8 mouse cellular contexts compared by ENCODE assay signal in the genomic region with DNA sequence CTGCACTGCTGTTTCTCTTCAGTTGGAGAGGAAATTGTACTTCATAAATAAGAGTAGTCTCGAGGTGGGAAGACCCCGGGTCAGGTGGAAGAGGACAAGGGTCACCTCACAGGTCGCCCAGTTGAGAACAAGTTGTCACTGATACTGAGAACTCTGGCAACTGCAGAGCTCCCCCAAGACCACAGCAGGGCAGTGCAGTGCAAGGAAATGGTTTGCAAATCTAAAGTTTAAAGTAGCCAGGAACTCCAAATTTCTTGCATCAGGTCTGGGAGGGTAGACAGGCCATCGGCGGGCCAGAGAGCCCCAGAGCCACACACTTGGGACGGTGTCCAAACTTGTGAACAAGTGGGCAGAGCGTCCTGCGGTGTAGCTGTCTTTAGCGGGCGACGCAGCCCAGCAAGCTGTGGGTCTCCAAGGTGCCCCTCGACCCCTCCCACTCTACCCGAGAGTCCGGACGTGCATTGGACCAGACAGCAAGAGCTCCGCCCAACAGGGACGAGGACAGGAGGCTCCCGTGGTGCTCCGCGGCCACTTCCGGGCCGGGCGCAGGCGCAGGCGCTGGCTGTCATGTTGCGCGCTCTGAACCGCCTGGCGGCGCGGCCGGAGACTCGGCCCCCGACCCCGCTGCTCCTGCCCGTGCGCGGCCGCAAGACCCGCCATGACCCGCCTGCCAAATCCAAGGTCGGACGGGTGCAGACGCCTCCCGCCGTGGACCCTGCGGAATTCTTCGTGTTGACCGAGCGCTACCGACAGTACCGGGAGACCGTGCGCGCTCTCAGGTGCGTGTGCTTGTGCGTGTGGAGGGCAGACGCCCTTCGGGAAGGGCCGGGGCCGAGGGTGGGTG. TPM values are rescaled to one million over a fixed set of nuclear protein-coding genes. Genes with fewer than 3 reads are reported as not detected.
DNase-seq lines count a peak whose midpoint lies in the region; ATAC-seq and TF ChIP-seq lines count a peak whose summit lies in the region.

A gene (plus strand): TSS at position 531 of the 844 bp plus-strand sequence.

- H3K27ac ChIP-seq in forebrain, embryonic 16.5 days (ENCODE audit: low read length): peak within 1 kb of the TSS; percentile 45; the same call in 1 of the 2 replicates
- H3K27ac ChIP-seq in layer of hippocampus, adult 2 months: peak within 1 kb of the TSS; percentile 97
- H3K27ac ChIP-seq in lung, embryonic 14.5 days (ENCODE audit: low read depth): no peak within 1 kb of the TSS
- peak within 1 kb of the TSS; percentile 52 for H3K27ac ChIP-seq in olfactory bulb, adult 2 months (ENCODE audit: insufficient read depth, low read depth, low read length)
- peak within 1 kb of the TSS; percentile 1 for H3K27ac ChIP-seq in thymus, adult 2 months (ENCODE audit: control insufficient read depth, insufficient read depth, low read length)

- H3K4me1 ChIP-seq in G1E (ENCODE audit: insufficient read depth, low read depth, low read length): peaks cover 33% of the 10 kb centered on the region
- peaks cover 15% of the 10 kb centered on the region for H3K4me1 ChIP-seq in forebrain, embryonic 16.5 days (replicated peaks; ENCODE audit: control insufficient read depth, insufficient read depth, low read length)
- peaks cover 3% of the 10 kb centered on the region; the same call in 1 of the 2 replicates for H3K4me1 ChIP-seq in lung, embryonic 14.5 days (ENCODE audit: insufficient read depth)
- H3K4me1 ChIP-seq in olfactory bulb, adult 2 months (ENCODE audit: control insufficient read depth, insufficient read depth, low read length): peaks cover 9% of the 10 kb centered on the region
- H3K4me1 ChIP-seq in thymus, adult 2 months (replicated peaks; ENCODE audit: control insufficient read depth, insufficient read depth, low read length): peaks cover 13% of the 10 kb centered on the region

- no peaks in the 10 kb centered on the region for H3K27me3 ChIP-seq in G1E (ENCODE audit: insufficient read depth, low read length)
- no peaks in the 10 kb centered on the region for H3K27me3 ChIP-seq in forebrain, embryonic 16.5 days (replicated peaks; ENCODE audit: control insufficient read depth, insufficient read depth, low read length)
- no peaks in the 10 kb centered on the region for H3K27me3 ChIP-seq in lung, embryonic 14.5 days (ENCODE audit: insufficient read depth, low read length)
- H3K27me3 ChIP-seq in thymus, adult 2 months (ENCODE audit: control insufficient read depth, insufficient read depth, low read length): no peaks in the 10 kb centered on the region

- H3K4me2 ChIP-seq in forebrain, embryonic 16.5 days (ENCODE audit: low read length): peak within 1 kb of the TSS; percentile 83
- peak within 1 kb of the TSS; percentile 83 for H3K4me2 ChIP-seq in lung, embryonic 14.5 days

- no peak for TF ChIP-seq CTCF in G1E (IDR thresholded peaks at IDR 0.05; ENCODE audit: low read depth, low read length)
- TF ChIP-seq CTCF in layer of hippocampus, adult 2 months (conservative IDR thresholded peaks at IDR 0.05): peak; percentile 54
- TF ChIP-seq CTCF in lung, embryonic 14.5 days (IDR thresholded peaks at IDR 0.05; ENCODE audit: low read depth): peak; percentile 61
- peak; percentile 33; the same call in 1 of the 2 replicates for TF ChIP-seq CTCF in olfactory bulb, adult 2 months (IDR thresholded peaks at IDR 0.05; ENCODE audit: insufficient read depth, low read depth, low read length)
- peak; percentile 64; the same call in 1 of the 2 replicates for TF ChIP-seq CTCF in thymus, adult 2 months (IDR thresholded peaks at IDR 0.05; ENCODE audit: borderline replicate concordance, control insufficient read depth, extremely low read depth, insufficient read depth, low read length, poor library complexity)

- intact Hi-C loops in heart, postnatal 36 days (cut with DNase I): loop anchor here (2.0 to 5.0 kb wide), 2 partner anchors 35 to 99 kb away; a partner anchor contains a TSS

- peak; percentile 99 for DNase-seq in G1E (ENCODE audit: low spot score)
- peak; percentile 93 to 96 for DNase-seq in cerebellum, adult 18-20 months
- peak; percentile 88 to 90 for DNase-seq in heart, postnatal 36 days
- DNase-seq in layer of hippocampus, adult 2 months (ENCODE audit: low spot score in 2 of 2): peak; percentile 93 to 95
- peak; percentile 96 for DNase-seq in lung, embryonic 14.5 days
- DNase-seq in thymus, adult 2 months: peak; percentile 93

- peak; percentile 100 for ATAC-seq in G1E (ENCODE audit: extremely low read depth, insufficient number of reproducible peaks, low FRiP score, poor library complexity, severe bottlenecking)
- peak; percentile 99 for ATAC-seq in forebrain, embryonic 16.5 days
- ATAC-seq in lung, embryonic 14.5 days (ENCODE audit: insufficient read depth): peak; percentile 99

- peak within 1 kb of the TSS; percentile 89 for H3K9ac ChIP-seq in forebrain, embryonic 16.5 days (replicated peaks; ENCODE audit: low read depth, low read length)
- peak within 1 kb of the TSS; percentile 82 for H3K9ac ChIP-seq in lung, embryonic 14.5 days

- H3K9me3 ChIP-seq in G1E (replicated peaks): no peaks in the 10 kb centered on the region
- H3K9me3 ChIP-seq in forebrain, embryonic 16.5 days (ENCODE audit: control insufficient read depth, low read length): no peaks in the 10 kb centered on the region
- H3K9me3 ChIP-seq in lung, embryonic 14.5 days (ENCODE audit: low read depth, low read length): no peaks in the 10 kb centered on the region

- WGBS in forebrain, embryonic 16.5 days: under 1% methylated on average over 58 of the region's 61 CpGs
- WGBS in lung, embryonic 14.5 days: under 1% methylated on average over 61 of the region's 61 CpGs
- WGBS in olfactory bulb, adult 2 months: under 1% methylated on average over 59 of the region's 61 CpGs
- under 1% methylated on average over 61 of the region's 61 CpGs for WGBS in thymus, adult 2 months

- H3K36me3 ChIP-seq in G1E (replicated peaks): peaks cover 49% of the 10 kb centered on the region
- H3K36me3 ChIP-seq in forebrain, embryonic 16.5 days (ENCODE audit: control insufficient read depth, insufficient read depth): peaks cover 12% of the 10 kb centered on the region; the same call in 1 of the 2 replicates
- peaks cover 21% of the 10 kb centered on the region for H3K36me3 ChIP-seq in lung, embryonic 14.5 days (ENCODE audit: insufficient read depth)
- H3K36me3 ChIP-seq in thymus, adult 2 months (ENCODE audit: control insufficient read depth, insufficient read depth, low read length): peaks cover 4% of the 10 kb centered on the region; the same call in 1 of the 2 replicates

- peak; percentile 80 for TF ChIP-seq POLR2A in olfactory bulb, adult 2 months (IDR thresholded peaks at IDR 0.05; ENCODE audit: insufficient read depth, low read depth, low read length)
- peak; percentile 62 for TF ChIP-seq POLR2A in thymus, adult 2 months (IDR thresholded peaks at IDR 0.05; ENCODE audit: control insufficient read depth, extremely low read depth, insufficient read depth, low read length, poor library complexity)

- H3K4me3 ChIP-seq in G1E (ENCODE audit: low read depth, low read length): peak within 1 kb of the TSS; percentile 97
- peak within 1 kb of the TSS; percentile 95 for H3K4me3 ChIP-seq in forebrain, embryonic 16.5 days (replicated peaks; ENCODE audit: low read length)
- peak within 1 kb of the TSS; percentile 63 for H3K4me3 ChIP-seq in layer of hippocampus, adult 2 months
- peak within 1 kb of the TSS; percentile 90 for H3K4me3 ChIP-seq in lung, embryonic 14.5 days (ENCODE audit: low read depth, low read length)
- H3K4me3 ChIP-seq in olfactory bulb, adult 2 months (ENCODE audit: insufficient read depth, low read depth, low read length): peak within 1 kb of the TSS; percentile 99
- peak within 1 kb of the TSS; percentile 84 for H3K4me3 ChIP-seq in thymus, adult 2 months (ENCODE audit: control insufficient read depth, insufficient read depth, low read length)

RNA-seq across cellular contexts. Expression of the gene that starts here (rescaled TPM):
- 75.7 and 93.8 TPM in 2 replicates for total RNA-seq in G1E (2014; fragmentation: Nextera tagmentation)
- total RNA-seq in G1E (2017): 60.6 and 79.2 TPM in 2 replicates
- polyA plus RNA-seq in G1E (2012): 144 and 187 TPM in 2 replicates
- 76.3 and 86.2 TPM in 2 replicates for polyA plus RNA-seq in forebrain, embryonic 16.5 days (2015; fragmentation: Nextera tagmentation; extraction: Ambion mirVana)
- total RNA-seq in heart, postnatal 36 days (2021): 10 to 100 TPM; 66.1 to 70.0 TPM
- 10 to 100 TPM; 82.5 to 86.7 TPM for total RNA-seq in layer of hippocampus, adult 2 months (2021)
- polyA plus RNA-seq in lung, embryonic 14.5 days (2014; fragmentation: Nextera tagmentation; extraction: Ambion mirVana): 88.6 and 93.1 TPM in 2 replicates
- polyA plus RNA-seq in olfactory bulb, adult 2 months (2012; ENCODE audit: insufficient read depth, insufficient read length, low replicate concordance, missing spikeins): 295 TPM in 1 of 2 replicates, not detected in the other
- polyA plus RNA-seq in thymus, adult 2 months (2012; rRNA removed): 112 and 117 TPM in 2 replicates
